ENCODE assay signal across 29 mouse cellular contexts in the genomic region with DNA sequence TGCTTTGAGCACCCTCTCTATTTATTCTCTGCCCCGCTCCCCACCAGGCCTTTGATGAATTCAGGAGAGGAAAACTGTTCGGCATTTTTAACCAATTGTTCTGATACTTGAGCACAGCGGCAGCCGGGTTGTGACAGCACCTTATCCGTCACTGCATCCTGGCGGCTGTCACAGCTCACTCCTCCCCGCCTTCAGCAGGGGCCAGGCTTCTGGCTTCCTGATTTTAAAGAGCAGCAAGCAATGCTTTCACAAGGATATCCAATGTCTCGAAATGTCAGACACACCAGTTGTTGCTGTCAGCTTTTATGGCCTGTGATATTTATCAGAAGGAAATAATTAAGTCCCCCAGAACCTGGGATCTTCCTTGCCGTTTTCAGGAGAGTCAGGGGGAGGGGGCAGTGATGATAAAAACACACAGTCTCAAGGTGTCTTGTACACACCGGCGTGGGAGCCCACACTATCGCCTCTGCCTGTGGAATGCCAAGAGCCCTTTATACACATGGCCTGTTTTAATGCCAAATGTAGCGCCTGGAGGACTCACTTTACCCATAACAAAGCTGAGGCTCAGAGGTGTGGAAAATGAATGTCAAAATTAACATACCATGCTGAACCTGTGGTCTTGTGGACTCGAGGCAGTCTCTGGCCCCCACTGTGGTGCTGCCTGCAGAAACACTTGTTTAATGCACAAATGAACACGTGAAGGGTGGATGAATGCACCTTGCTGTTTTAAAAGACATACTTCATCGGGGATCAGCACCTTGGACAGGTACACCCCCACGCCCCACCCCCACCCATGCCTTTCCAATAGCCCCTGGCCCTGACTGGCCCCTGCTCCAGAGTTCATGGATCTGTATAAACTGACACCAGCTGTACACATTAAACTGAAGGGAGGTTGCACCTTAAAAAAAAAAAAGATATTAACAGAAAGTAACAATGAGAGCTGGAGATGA. TPM values are rescaled to one million over a fixed set of nuclear protein-coding genes. Genes with fewer than 3 reads are reported as not detected.
DNase-seq lines count a peak whose midpoint lies in the region; ATAC-seq and TF ChIP-seq lines count a peak whose summit lies in the region.
"Had no signal": no experiment of that assay in that cellular context is flagged by ENCODE, and none has a peak within 500 bp of the region (broad histone marks: within the 10 kb centered on the region; RNA-seq: fewer than 3 reads in every experiment).

No protein-coding gene starts in this region.

- H3K27ac ChIP-seq in kidney, postnatal 0 days, result no peak overlapping the region
- H3K27ac ChIP-seq in kidney, adult 2 months (ENCODE audit: insufficient read depth, low read depth, low read length), result no peak overlapping the region
- H3K27ac ChIP-seq in embryonic facial prominence, embryonic 11.5 days (replicated peaks; ENCODE audit: low read depth, low read length), result no peak overlapping the region
- no peak overlapping the region for H3K27ac ChIP-seq in neural tube, embryonic 14.5 days (ENCODE audit: low read depth, low read length)
- H3K27ac ChIP-seq: embryonic facial prominence, embryonic 15.5 days; gastrocnemius, adult 2 months; left cerebral cortex, adult 2 months; limb, embryonic 12.5 days; liver, embryonic 12.5 days; stomach, postnatal 0 days had no signal

- H3K27me3 ChIP-seq in kidney, postnatal 0 days (ENCODE audit: insufficient read depth, low read length), result no peaks in the 10 kb centered on the region
- H3K27me3 ChIP-seq in kidney, adult 2 months (replicated peaks; ENCODE audit: control insufficient read depth, insufficient read depth, low read length), result no peaks in the 10 kb centered on the region
- H3K27me3 ChIP-seq in embryonic facial prominence, embryonic 11.5 days (ENCODE audit: control insufficient read depth, insufficient read depth, low read length), result no peaks in the 10 kb centered on the region
- no peaks in the 10 kb centered on the region for H3K27me3 ChIP-seq in neural tube, embryonic 14.5 days (ENCODE audit: control insufficient read depth, insufficient read depth, low read length)
- H3K27me3 ChIP-seq: embryonic facial prominence, embryonic 15.5 days; limb, embryonic 12.5 days; liver, embryonic 12.5 days had no signal

- no peaks in the 10 kb centered on the region for H3K36me3 ChIP-seq in kidney, postnatal 0 days (ENCODE audit: insufficient read depth, low read length)
- no peaks in the 10 kb centered on the region for H3K36me3 ChIP-seq in kidney, adult 2 months (ENCODE audit: control insufficient read depth, insufficient read depth, low read length)
- H3K36me3 ChIP-seq in embryonic facial prominence, embryonic 11.5 days (replicated peaks; ENCODE audit: control insufficient read depth, insufficient read depth, low read depth, low read length), result no peaks in the 10 kb centered on the region
- H3K36me3 ChIP-seq in neural tube, embryonic 14.5 days (ENCODE audit: control insufficient read depth, insufficient read depth, low read length), result no peaks in the 10 kb centered on the region
- H3K36me3 ChIP-seq: embryonic facial prominence, embryonic 15.5 days; heart, embryonic 12.5 days; limb, embryonic 12.5 days; liver, embryonic 12.5 days had no signal

- DNase-seq in kidney, postnatal 0 days (ENCODE audit: low spot score), result peak; percentile 72
- no peak for DNase-seq in kidney, adult 2 months
- DNase-seq in ZHBTc4 (ENCODE audit: low read depth, low spot score), result peak; percentile 29
- peak; percentile 24 for DNase-seq in embryonic facial prominence, embryonic 11.5 days (ENCODE audit: low spot score)
- DNase-seq in heart, adult 18-20 months, result no peak
- DNase-seq: adrenal gland, postnatal 14 days; cerebellum, adult 11 months; cerebellum, postnatal 10 days; gastrocnemius, adult 2 months; heart, postnatal 14 days; kidney, postnatal 36 days; layer of hippocampus, adult 9-11 months; lung, adult 2 months; lung, postnatal 4 days; right cerebral cortex, adult 18-20 months had no signal

- H3K4me2 ChIP-seq in kidney, postnatal 0 days (ENCODE audit: low read length), result no peak overlapping the region
- no peak overlapping the region for H3K4me2 ChIP-seq in embryonic facial prominence, embryonic 11.5 days (ENCODE audit: low read depth, low read length)
- H3K4me2 ChIP-seq in neural tube, embryonic 14.5 days (ENCODE audit: low read depth, low read length), result no peak overlapping the region
- H3K4me2 ChIP-seq: embryonic facial prominence, embryonic 15.5 days; heart, embryonic 12.5 days; limb, embryonic 12.5 days; liver, embryonic 12.5 days had no signal

- no peak overlapping the region for H3K9ac ChIP-seq in kidney, postnatal 0 days (ENCODE audit: low read depth, low read length)
- no peak overlapping the region for H3K9ac ChIP-seq in embryonic facial prominence, embryonic 11.5 days (replicated peaks; ENCODE audit: low read length)
- no peak overlapping the region for H3K9ac ChIP-seq in neural tube, embryonic 14.5 days (replicated peaks; ENCODE audit: low read depth, low read length)
- H3K9ac ChIP-seq: embryonic facial prominence, embryonic 15.5 days; heart, embryonic 12.5 days; limb, embryonic 12.5 days; liver, embryonic 12.5 days had no signal

- TF ChIP-seq CTCF in kidney, postnatal 0 days (IDR thresholded peaks at IDR 0.05; ENCODE audit: low read depth), result no peak
- no peak for TF ChIP-seq CTCF in kidney, adult 2 months (conservative IDR thresholded peaks at IDR 0.05; ENCODE audit: insufficient read depth, insufficient read length, low read depth, low read length)

- H3K4me1 ChIP-seq in kidney, postnatal 0 days (replicated peaks; ENCODE audit: insufficient read depth, low read length), result no peaks in the 10 kb centered on the region
- H3K4me1 ChIP-seq in kidney, adult 2 months (ENCODE audit: control insufficient read depth, insufficient read depth, low read length), result no peaks in the 10 kb centered on the region
- H3K4me1 ChIP-seq in embryonic facial prominence, embryonic 11.5 days (ENCODE audit: control insufficient read depth, insufficient read depth, low read length), result no peaks in the 10 kb centered on the region
- no peaks in the 10 kb centered on the region for H3K4me1 ChIP-seq in neural tube, embryonic 14.5 days (ENCODE audit: control insufficient read depth, insufficient read depth, low read length)
- H3K4me1 ChIP-seq: embryonic facial prominence, embryonic 15.5 days; heart, embryonic 12.5 days; liver, embryonic 12.5 days had no signal

- ATAC-seq in kidney, postnatal 0 days (replicated peaks; ENCODE audit: low FRiP score, low read depth), result no peak
- ATAC-seq in embryonic facial prominence, embryonic 11.5 days (replicated peaks; ENCODE audit: insufficient number of reproducible peaks, low FRiP score, low TSS enrichment, low read depth), result no peak
- peak; percentile 49; the same call in 1 of the 2 replicates for ATAC-seq in neural tube, embryonic 14.5 days (ENCODE audit: low read depth)
- no peak for ATAC-seq in megakaryocyte progenitor cell, adult 5-6 weeks (replicated peaks; ENCODE audit: poor library complexity)
- ATAC-seq: liver, embryonic 12.5 days; midbrain, embryonic 16.5 days; Patski had no signal

- H3K9me3 ChIP-seq in kidney, postnatal 0 days (replicated peaks; ENCODE audit: low read length), result no peaks in the 10 kb centered on the region
- H3K9me3 ChIP-seq in embryonic facial prominence, embryonic 11.5 days (replicated peaks; ENCODE audit: control insufficient read depth, low read length), result no peaks in the 10 kb centered on the region
- no peaks in the 10 kb centered on the region for H3K9me3 ChIP-seq in neural tube, embryonic 14.5 days (ENCODE audit: control insufficient read depth, low read length)
- H3K9me3 ChIP-seq: embryonic facial prominence, embryonic 15.5 days; heart, embryonic 12.5 days; limb, embryonic 12.5 days; liver, embryonic 12.5 days had no signal

- H3K4me3 ChIP-seq in kidney, postnatal 0 days (replicated peaks; ENCODE audit: low read depth, low read length), result no peak overlapping the region
- H3K4me3 ChIP-seq in kidney, adult 2 months (ENCODE audit: insufficient read depth, low read depth, low read length), result no peak overlapping the region
- H3K4me3 ChIP-seq in embryonic facial prominence, embryonic 11.5 days (ENCODE audit: low read depth, low read length), result no peak overlapping the region
- no peak overlapping the region for H3K4me3 ChIP-seq in neural tube, embryonic 14.5 days (ENCODE audit: low read depth, low read length)
- H3K4me3 ChIP-seq: embryonic facial prominence, embryonic 15.5 days; gastrocnemius, adult 2 months; heart, embryonic 12.5 days; left cerebral cortex, adult 2 months; limb, embryonic 12.5 days; liver, embryonic 12.5 days had no signal

- no peak for TF ChIP-seq POLR2A in kidney, adult 2 months (IDR thresholded peaks at IDR 0.05; ENCODE audit: low read depth, low read length)

- WGBS in kidney, postnatal 0 days, result 26% methylated on average over 17 of the region's 17 CpGs
- 18% methylated on average over 17 of the region's 17 CpGs for WGBS in kidney, adult 2 months
- 64% methylated on average over 17 of the region's 17 CpGs for WGBS in embryonic facial prominence, embryonic 11.5 days
- 56% methylated on average over 17 of the region's 17 CpGs for WGBS in neural tube, embryonic 14.5 days

RNA-seq across cellular contexts. Expression of gene Tcl1, which starts 48.7 kb away (rescaled TPM):
- polyA plus RNA-seq in kidney, postnatal 0 days (2015; fragmentation: Nextera tagmentation; extraction: Ambion mirVana), result not detected in 2 replicates
- not detected in 2 replicates for polyA plus RNA-seq in kidney, adult 2 months (2012; rRNA removed)
- polyA plus RNA-seq in embryonic facial prominence, embryonic 11.5 days (2014; fragmentation: Nextera tagmentation; extraction: Ambion mirVana), result not detected in 2 replicates
- not detected in 2 replicates for polyA plus RNA-seq in neural tube, embryonic 14.5 days (2014; fragmentation: Nextera tagmentation; extraction: Ambion mirVana)
- not detected for total RNA-seq in heart, adult 18-20 months (2021)
- not detected in 2 replicates for total RNA-seq in megakaryocyte progenitor cell, adult 5-6 weeks (2015)
- not detected in 2 replicates for total RNA-seq in megakaryocyte progenitor cell, adult 5-6 weeks (2017)
- total RNA-seq: adrenal gland, postnatal 14 days; gastrocnemius, adult 2 months; heart, postnatal 14 days; left cerebral cortex, adult 2 months had no signal
- polyA plus RNA-seq: embryonic facial prominence, embryonic 15.5 days; gonadal fat pad, adult 2 months; heart, embryonic 12.5 days; intestine, embryonic 14.5 days; limb, embryonic 12.5 days; liver, embryonic 12.5 days; lung, adult 2 months; midbrain, embryonic 16.5 days; Patski; stomach, postnatal 0 days; thymus, postnatal 0 days; urinary bladder, adult 2 months had no signal

Comparison
In these comparisons a context has a peak if more than half of its experiments do, and no peak if none do; other contexts are left out.
1. DNase-seq: peak in kidney, postnatal 0 days (single experiment), ZHBTc4 (single experiment) and embryonic facial prominence, embryonic 11.5 days (single experiment); none in kidney, adult 2 months (single experiment) and heart, adult 18-20 months (0 of 2).